Mouse (Mus musculus): ENCODE results near the gene Tet2.

Gene Tet2

DNA sequence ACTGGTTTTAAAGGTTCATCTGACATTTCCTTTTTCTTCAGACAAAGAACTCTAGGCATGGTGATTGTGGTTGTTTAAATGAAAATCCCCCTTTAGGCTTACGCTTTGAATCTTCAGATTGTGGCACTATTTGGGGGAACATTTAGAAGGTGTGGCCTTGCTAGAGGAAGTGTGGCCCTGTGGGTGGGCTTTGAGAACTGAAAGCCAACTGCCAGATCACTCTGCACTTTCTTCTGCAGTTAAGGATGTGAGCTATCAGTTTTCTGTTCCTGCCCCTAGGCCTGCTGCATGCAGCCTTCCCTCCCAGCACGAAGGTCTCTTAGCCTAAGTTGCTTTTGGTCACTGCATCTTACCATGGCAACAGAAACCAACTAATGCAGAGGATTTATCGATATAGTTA, 26.1 kb downstream of the Tet2 start:
- no peak for DNase-seq (ENCODE audit: low spot score in 2 of 2)

DNA sequence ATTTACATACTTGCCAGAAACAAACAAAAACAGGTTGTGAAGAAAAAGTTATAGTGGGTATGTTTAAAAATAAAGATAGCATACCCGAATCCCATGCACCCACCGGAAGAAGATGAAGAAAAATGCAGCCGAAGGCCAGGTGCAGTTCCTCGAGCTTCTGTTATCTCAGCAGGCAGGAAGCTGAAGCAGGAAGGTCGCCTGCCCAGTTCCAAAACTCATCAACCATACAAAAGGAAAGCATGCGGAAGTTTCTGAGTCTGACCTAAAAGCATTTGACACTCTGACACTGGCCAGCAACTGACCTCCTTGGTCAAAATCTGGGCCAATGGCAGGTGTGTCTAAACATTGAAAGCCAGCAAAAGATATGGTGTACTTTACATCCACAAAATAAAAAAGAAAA, 26.8 kb downstream of the Tet2 start:
- DNase-seq (ENCODE audit: low spot score in 2 of 2), result no peak

DNA sequence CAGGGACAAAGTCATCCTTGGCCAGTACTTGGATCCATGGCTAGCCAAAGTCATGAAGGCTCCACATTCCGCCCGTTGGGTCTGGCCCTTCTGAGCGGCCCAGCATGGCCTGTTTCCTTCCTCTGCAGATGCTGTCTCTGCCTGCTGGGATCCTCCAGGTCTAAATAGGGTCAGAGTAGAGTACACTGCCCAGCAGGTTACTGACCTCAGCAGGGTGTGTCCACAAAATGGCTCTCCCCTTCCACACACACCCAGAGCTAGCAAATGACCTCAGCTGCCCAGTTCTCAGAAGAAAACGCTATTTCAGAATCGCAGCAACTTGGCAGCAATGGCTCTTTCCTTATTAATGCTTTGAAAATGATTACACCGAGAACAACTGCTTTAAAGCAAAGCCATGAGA, 27.5 kb downstream of the Tet2 start:
- no peak for DNase-seq (ENCODE audit: low spot score in 2 of 2)

DNA sequence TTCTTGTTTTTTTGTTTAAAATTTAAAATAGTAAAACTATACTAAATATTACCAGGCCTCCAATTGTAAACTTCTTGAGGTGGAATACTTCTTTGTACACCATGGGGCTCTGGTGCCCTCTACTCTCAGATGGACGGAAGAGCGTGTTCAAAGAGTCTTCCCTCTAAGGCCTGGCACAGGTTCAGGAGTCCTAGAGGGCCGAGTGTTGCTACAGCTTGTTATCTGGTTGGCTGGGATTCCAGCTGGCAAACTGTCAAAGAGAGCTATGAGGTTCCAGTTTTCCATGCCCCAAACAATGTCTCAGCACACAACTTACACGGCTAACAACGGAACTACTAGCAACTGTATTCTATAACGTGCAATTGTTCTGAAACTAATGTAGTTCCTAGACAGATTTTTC, 28.8 kb downstream of the Tet2 start:
- DNase-seq (ENCODE audit: low spot score in 2 of 2), result no peak

DNA sequence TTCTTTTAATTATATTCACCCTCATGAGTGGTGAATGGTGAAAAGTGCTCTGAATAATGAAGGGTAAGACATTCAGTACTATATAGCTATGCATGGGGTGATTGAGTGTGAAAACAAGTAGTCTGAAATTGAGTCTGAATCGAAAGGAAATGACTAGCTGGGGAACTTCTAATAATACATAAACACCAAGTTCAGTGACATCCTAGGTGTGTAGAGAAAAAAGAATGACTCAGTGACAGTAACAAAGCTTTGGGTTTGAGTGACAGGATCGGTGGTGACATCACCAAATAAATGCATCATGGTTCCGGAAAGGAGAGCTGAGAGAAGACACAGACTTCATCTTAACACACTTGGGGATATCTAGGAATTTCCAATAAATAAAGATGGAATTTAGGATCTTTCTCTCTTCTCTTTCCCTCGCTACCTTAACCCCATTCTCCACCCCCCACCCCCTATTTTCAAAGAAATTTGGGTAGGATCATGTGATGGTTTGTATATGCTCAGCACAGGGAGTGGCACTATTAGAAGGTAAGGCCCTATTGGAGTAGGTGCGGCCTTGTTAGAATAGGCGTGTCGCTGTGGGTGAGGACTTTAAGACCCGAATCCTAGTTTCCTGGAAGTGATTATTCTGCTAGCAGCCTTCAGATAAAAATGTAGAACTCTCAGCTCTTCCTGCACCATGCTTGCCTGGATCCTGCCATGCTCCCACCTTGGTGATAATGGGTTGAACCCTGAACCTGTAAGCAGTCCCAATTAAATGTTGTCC, 29.6 kb downstream of the Tet2 start:
- no peak for DNase-seq (ENCODE audit: low spot score in 2 of 2)

DNA sequence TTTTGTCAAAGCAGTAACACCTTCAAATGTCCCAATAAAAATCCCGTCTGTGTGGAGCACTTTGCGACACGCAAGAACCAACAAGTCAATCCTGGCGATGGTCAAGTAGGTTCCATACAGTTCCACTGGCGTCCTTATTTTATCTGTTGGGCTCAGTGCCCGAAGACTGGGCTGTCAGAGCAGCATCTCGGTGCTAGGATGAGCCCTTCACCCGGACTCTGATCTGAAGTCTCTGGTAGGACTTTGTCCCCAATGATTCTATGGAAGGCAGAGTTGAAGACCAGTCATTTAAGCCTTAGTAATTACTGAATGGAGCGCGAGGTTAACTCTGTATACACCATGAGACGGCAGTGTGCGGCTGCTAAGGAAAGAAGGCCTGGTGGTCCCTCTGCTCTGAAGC, 30.6 kb downstream of the Tet2 start:
- DNase-seq (ENCODE audit: low spot score in 2 of 2), result no peak

DNA sequence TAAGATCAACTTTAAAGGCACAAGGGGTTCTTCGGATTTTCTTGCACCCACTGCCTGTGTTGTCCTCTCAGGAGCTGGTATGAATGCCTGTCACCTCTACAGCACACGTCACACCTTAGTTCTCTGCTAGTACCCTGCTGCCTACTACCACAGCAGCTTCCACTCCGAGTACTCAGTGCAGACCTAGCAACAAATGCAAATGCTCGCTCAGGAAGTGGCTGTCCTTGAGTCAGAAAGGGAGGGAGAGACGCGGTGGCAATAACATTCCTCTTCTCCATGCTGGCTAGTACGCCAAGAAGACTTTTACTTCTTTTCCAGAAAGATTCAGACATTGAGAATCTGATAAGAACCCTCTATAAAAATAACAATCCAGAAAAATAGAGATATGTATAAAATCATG, 31.5 kb downstream of the Tet2 start:
- DNase-seq (ENCODE audit: low spot score in 2 of 2), result no peak

DNA sequence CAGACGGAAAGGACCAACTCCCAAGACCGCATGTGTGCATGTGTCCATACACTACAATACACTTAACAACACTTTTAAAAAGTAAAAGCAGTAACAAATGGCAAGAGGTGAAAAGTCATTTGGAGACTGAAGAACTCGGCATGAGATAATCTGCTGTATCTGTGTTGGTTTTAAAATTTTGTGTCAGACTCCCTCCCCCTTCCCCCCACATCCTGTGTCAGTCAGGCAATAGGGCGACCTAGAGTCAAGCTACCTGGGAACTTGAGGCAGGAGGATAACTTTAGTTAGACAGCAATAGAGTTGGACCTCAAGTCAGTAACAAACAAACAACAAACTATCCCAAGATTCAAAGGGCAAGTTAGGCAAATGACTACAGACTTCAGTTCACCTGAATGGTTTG, 34.6 kb downstream of the Tet2 start:
- no peak for DNase-seq (ENCODE audit: low spot score in 2 of 2)

DNA sequence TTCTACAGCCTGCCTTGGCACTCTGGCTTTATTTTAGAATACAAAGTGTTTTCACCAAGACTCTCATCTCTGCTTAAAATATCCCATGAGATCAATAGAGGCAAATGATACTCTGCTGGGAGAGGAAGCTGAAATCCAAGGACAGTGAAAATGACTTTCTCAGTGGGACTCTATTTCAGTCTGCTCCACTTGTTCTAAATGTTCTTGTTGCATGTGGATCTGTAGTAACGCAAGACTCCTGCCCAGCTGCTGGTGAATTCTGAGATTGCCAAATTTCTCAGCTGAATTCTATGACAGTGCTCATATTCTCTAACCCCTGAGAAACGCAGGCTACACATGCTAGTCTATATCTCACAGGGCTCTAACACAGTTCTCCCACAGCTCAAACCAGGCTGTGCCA, 35.1 kb downstream of the Tet2 start:
- DNase-seq (ENCODE audit: low spot score in 2 of 2), result no peak

DNA sequence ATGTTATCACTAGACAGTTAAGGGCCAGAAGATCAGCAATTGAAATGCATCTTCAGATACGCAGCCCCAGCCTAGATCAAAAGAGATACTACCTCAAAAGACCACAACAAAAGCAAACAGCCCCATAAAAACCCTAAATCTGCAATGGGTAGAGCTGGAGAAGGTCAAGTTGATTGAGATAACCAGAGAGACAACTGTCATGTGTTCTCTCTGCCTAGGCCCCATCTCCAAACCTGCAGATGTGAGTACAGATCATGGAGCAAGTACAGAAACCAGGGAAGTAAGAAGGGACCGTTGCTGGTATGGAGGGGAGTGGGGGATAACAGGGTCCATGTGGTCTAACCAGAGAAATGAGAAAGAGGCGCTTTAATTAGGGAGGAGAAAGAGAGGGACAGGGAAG, 36.1 kb downstream of the Tet2 start:
- no peak for DNase-seq (ENCODE audit: low spot score in 2 of 2)

DNA sequence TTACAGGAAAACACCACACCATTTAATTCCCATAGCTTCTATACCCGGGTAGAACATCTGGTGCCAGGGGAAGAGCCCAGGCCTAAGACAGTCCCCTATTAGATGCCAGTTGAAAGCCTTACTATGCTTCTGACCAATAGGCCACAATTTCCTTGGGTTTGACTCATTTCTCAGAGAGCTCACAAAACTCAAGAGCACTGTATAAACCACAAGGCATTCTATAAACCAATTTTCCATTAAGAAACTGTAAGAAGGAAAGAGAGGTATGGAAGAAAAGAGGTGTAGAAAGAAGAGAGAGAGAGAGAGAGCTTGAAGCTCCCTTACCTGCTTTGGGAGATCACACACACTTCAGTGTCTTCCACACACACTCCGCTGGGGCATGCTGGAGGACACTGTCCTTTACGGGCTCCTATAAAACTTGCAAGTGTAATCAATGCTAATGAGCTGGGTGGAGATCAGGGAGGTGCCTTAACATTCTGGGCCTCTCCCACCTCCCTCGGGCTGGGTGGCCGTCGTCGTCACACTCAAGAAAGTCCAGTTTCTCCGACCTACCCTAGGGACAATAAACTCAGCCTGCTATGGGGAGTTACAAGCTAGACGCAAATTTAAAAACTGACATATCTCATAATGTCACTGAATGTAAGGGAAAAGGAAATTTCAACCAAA, 38.5 kb downstream of the Tet2 start:
- no peak for DNase-seq (ENCODE audit: low spot score in 2 of 2)

DNA sequence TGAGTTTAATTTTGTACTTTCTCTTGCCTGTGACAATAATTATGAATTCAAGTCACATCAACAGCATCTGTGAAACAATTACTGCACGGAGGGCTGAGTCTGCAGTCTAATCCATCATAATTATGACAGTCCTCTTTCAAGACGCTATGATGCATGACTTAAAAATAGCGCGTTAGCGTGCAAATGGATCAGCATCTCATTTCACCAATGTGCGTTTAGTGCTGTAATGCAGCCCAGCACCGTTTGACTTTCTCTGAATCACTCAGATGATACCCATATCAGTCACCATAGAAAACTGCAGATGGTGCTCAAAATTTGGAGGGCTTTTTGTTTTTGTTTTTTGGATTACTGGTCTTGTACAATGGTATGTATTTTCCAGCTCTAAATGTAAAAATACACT, 48.0 kb downstream of the Tet2 start:
- DNase-seq (ENCODE audit: low spot score in 2 of 2), result no peak

DNA sequence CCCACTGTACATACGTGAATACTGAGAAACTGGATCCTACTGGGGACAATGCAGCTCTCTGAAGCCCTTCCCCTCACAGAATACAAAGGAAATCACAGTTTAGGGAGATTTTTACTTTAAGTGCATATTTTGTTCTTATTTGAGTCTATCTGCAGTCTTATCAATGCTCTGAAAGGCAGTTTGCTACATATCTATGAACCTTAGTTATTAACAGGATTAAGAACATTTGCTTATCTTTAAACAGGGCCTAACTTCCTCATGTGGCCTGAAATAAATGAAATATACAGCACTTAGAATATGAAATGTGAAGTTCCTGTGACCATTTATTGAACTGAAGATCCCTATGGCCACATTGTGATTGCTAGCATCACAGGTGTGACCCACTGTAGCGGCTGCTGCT, 53.6 kb downstream of the Tet2 start:
- no peak for DNase-seq (ENCODE audit: low spot score in 2 of 2)

DNA sequence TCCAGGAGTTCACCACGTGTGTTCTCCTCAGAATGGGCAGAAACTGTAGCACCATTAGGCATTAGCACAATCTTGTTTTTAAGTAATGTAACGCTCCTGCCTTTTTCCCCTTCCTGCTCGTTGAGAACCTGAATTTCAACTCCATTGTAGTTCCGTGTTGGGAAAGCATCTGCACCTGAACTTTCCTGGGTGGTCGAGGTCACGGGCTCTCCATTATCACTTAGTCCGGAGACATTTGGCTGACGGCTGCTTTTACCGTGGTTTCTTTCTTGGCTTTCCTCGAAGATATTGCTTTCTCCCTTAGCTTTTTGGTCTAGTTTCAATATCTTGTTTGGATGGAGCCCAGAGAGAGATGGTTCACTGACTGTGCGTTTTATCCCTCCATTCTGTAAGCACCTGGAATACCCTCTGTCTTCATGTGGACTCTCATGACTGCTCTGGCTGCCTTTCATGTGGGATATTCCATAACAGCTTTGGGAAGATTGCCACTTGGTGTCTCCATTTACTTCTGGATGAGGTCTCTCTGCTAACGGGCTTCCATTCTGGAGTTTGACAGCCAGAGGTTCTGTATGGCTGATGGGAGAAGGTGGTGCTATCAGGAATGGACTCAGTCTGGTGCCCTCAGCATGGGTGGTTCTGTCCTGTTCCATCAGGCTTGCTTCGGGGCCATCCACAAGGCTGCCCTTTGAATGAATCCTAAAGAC, 56.8 kb downstream of the Tet2 start:
- no peak for DNase-seq (ENCODE audit: low spot score in 2 of 2)

DNA sequence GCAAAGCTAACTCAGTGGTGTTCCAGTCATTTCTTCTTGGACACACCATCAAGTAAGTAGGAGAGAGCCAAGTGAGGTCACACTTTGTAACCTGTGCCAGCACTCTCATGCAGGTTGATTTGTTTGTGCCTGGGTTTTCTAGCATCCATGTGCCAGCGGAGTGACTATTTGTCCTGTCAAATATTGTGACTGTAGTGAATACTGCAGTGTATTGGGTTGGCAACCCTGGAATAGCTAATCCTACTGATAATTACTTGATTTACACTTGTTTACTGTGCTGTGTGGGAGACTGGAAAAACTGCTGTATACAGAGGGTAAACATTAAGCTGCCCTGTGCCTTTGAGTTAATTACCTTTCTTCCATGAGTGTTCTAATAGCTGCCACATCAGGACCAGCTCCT, 62.1 kb downstream of the Tet2 start:
- no peak for DNase-seq (ENCODE audit: low spot score in 2 of 2)

DNA sequence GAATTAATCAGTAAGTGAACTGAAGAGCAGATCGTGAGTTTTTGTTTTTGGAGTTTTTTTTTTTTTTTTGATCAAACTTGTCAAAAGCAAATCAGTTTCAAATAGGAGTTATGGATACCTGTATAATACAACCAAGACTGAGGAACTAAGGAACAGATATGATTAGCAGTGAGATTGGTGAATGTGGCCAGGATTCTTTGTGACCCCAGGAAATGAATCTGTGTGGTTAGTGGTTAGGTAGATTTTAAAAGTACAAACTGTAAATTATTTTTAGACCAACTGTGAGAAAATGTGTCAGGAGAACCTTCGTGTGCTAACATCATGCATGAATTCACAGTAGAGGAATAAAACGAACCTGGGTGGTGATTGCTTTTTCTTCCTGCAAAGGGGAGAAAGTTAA, 66.0 kb downstream of the Tet2 start:
- DNase-seq (ENCODE audit: low spot score in 2 of 2), result no peak

DNA sequence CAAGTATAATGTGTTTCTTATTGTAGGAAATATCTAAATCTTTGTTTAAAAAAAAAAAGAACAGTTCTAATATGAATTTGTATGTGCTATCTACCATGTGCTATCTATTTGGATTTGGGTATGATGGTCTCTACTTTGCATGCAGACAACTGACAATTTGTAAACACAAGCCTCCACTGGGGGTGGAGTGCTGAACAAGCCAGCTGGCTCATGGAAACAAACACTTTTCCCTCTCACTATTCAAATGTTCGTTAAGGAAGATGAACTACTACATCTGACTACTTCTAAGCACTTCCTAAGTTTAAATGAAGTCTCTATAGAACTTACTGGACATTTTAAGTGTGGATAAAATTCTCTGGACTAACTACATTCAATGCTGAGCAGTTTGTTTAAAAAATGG, 71.2 kb downstream of the Tet2 start:
- DNase-seq (ENCODE audit: low spot score in 2 of 2), result no peak

DNA sequence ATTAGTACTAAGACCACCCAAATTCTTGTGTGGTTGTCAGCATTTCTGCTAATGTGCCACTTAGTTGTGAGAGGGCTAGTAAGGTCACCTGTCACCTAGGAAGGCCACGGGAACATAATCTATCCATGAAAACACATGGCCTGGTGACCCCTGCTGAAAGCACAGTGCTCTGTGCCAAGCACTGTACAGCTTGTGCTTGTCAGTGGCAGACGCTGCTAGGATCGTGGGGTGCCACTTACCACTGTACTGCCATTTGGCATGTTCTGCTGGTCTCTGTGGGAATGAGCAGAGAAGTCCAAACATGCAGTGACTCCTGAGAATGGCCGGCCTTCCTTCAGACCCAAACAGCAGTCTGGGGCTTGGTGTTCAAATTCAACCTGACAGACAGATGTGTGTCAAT, 73.8 kb downstream of the Tet2 start:
- no peak for DNase-seq (ENCODE audit: low spot score in 2 of 2)

DNA sequence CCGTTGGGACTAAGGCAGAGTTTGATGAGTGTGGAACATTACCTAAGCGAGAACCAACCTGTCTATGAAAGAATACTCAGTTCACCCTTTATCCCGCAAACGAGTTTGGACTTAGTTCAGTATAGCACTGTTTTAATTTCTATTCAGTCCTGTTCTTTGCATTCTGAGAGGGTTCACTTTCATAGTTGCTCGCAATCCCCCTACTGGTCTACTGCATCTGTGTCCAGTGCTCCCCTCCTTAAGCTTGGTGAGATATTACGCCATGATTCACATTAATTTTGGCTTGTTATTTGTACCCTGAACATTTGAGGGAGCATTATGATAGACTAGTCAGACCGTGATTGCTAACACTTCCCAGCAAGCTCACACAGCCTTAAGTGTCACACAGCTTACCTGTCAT, 76.1 kb downstream of the Tet2 start:
- DNase-seq (ENCODE audit: low spot score in 2 of 2), result no peak

DNA sequence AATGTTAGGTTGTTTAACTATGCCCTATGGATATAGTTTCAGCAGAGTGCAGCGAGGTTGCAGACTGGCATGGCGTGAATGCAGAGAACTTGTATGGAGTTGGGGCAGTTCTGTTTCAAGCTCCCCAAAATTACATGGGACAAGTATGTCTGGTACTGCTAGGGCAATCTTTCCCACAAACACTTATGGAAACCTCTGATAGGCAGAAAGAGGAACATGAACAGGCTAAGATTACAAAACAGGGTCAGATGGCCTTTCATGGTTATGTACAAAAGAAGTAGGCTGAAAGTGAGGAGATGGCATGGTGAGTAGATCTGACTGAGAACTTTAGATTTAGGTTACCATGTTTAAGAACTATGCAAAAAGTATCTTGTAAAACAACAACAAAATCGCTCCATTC, 81.7 kb downstream of the Tet2 start:
- no peak for DNase-seq (ENCODE audit: low spot score in 2 of 2)

DNA sequence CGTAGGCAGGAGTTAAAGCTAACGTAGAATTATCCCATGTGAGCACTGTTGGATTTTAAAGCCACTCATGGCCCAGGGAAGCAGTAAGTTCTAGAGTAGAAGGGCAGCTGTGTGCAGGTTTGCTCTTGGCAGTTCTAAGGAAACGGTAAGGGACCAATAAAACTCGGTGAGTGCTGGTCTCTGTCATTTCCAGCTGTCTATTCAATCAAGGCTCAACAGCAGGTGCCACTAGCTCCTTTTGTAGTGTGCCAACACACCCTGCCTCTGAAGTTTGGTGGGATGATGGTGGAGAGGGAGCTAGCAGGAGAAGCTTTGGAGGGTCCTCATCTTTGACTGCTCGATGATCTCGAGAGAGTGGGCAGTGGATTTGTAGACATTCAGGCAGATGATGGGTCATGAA, 82.5 kb downstream of the Tet2 start:
- no peak for DNase-seq (ENCODE audit: low spot score in 2 of 2)

DNA sequence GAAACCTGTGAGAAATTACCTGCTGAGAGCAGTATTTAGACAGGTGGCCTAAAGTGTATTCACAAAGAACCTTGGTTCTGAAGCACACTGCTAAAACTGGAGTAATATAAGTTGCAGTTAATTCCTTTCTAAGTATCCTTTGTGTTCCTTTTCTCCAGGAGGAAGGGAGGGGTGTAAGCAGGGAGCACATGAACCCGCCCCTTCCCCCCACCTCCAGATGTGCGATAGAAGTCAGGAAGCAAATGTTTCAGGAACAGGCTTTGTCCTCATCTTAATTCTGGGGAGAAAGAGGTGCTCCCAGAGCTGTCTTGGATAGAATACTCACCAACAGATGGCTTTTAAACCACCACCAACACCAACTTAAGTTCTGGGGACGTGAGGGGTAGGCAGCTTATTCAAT, 82.9 kb downstream of the Tet2 start:
- no peak for DNase-seq (ENCODE audit: low spot score in 2 of 2)

DNA sequence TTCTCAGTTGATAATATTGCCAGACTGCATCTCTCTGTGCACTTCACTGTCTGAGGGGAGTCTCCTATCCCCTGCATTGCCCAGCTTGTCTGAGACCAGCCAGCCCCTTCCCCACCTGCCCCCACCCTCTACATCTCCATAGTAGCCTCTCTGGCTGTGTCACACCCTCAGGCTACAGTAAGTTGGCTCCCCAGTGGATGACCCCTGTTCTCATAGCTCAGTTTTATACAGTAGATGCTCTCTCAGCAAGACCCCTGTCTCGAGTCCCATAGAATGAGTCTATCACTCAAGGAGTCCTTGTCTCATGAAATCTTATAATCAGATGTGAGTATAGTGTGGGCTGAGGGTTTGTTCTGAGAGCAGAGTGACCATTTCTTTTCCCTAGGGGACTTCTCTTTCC, 85.8 kb downstream of the Tet2 start:
- no peak for DNase-seq (ENCODE audit: low spot score in 2 of 2)

Data from thymus, postnatal 10 days (tissue).